Mouse (Mus musculus) intestine, postnatal 0 days (tissue): ENCODE measurements at regions not wholly inside any gene's neighbourhood (a gene's known extent, or its start where the extent isn't known, plus 50 kb on each side); places are given as distances from the start of the nearest gene placed in this dataset.
A peak's percentile ranks its signal among the peaks of the same experiment; 100 is the strongest.

Experiments
- ATAC-seq: fragments of 200-750 bp; cut with Nextera tagmentation; 2 replicates; pipeline ENCODE4 v1.8.0; 2017; ENCODE audit warnings: mild to moderate bottlenecking, moderate TSS enrichment, moderate library complexity
- H3K27ac ChIP-seq: fragments of 300-500 bp; sonication (generic); 2 replicates; pipeline ENCODE4 v1.5.1; 2014; ENCODE audit warnings: mild to moderate bottlenecking, low read depth, low read length, moderate library complexity
- H3K27me3 ChIP-seq: fragments of 300-500 bp; sonication (generic); replicated peaks from 2 replicates; pipeline ENCODE4 v1.6.1; 2014; ENCODE audit warnings: low read length, mixed read lengths; ENCODE audit not compliant: control insufficient read depth, insufficient read depth
- H3K36me3 ChIP-seq: fragments of 300-500 bp; sonication (generic); 2 replicates; pipeline ENCODE4 v1.6.1; 2014; ENCODE audit warnings: mild to moderate bottlenecking, moderate library complexity; ENCODE audit not compliant: control insufficient read depth, insufficient read depth
- H3K4me1 ChIP-seq: fragments of 300-500 bp; sonication (generic); replicated peaks from 2 replicates; pipeline ENCODE4 v1.6.1; 2014; ENCODE audit warnings: antibody characterized with exemption, low read length, mixed read lengths; ENCODE audit not compliant: control insufficient read depth, insufficient read depth
- H3K4me2 ChIP-seq: fragments of 300-500 bp; sonication (generic); replicated peaks from 2 replicates; pipeline ENCODE4 v1.6.1; 2014; ENCODE audit warnings: low read depth, mild to moderate bottlenecking, moderate library complexity
- H3K4me3 ChIP-seq: fragments of 300-500 bp; sonication (generic); 2 replicates; pipeline ENCODE4 v1.5.1; 2014; ENCODE audit warnings: low read depth, low read length
- H3K9ac ChIP-seq: fragments of 300-500 bp; sonication (generic); 2 replicates; pipeline ENCODE4 v1.6.1; 2014; ENCODE audit warnings: mild to moderate bottlenecking, low read depth, low read length
- H3K9me3 ChIP-seq: fragments of 300-500 bp; sonication (generic); 2 replicates; pipeline ENCODE4 v1.6.1; 2016; ENCODE audit warnings: mixed run types; ENCODE audit not compliant: control insufficient read depth
- CTCF ChIP-seq: sonication (generic); IDR thresholded peaks from 2 replicates; pipeline ENCODE4 v1.5.1; 2016; ENCODE audit warnings: low read depth, mild to moderate bottlenecking, control low read depth, antibody characterized with exemption, moderate library complexity
- WGBS: fragments of 180-500 bp; shearing (Covaris S2); extraction: QIAGEN DNeasy Blood & Tissue Kit; methylation state at CpG from one replicate; pipeline ENCODE4 v1.1.7; 2014; 5-methylcytosine and 5-hydroxymethylcytosine counted together

DNA sequence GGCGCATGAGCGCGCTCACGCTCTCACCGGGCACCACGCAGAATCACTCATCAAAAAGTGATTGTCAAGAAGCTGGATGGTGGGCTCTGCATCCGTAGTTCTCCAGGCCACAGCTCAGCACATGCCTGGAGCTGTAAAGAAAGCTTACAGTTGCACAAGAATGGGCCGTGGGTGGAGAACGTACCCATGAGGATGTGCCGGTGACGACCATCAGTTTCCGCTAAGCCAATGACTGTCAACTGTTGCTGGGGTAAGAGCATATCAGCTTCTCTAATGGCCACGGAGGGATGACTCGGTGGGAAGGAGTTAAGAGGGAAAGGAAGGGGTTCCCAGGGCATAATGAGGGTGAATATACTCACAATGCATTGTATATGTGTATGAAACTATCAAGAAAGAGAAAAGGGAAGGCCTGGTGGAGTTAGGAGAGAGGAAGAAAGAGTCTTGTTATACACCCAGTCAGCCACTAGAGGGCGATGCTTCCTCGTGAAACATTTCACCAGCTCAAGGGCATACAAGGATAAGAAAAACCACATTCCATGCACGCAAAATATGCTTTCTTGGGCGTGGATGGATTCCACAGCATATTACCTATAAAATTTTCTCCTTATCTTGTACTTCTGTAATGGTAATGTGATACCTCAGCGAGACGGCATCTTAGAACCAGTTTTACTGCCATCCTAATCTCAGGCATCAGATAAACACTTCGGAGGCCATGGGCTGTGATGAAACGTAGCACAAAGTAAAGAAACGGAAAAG is 50.4 kb upstream of the Plet1 start:
- peak; percentile 75 for ATAC-seq
- no peak overlapping the region for H3K4me3 ChIP-seq
- no peaks in the 10 kb centered on the region for H3K9me3 ChIP-seq
- WGBS, result 46% methylated on average over 23 of the region's 23 CpGs
- no peak overlapping the region for H3K9ac ChIP-seq
- no peaks in the 10 kb centered on the region for H3K4me1 ChIP-seq
- no peak overlapping the region for H3K27ac ChIP-seq
- TF ChIP-seq CTCF, result peak; percentile 91
- H3K36me3 ChIP-seq, result no peaks in the 10 kb centered on the region
- H3K4me2 ChIP-seq, result peak overlapping the region; percentile 3; the same call in 1 of the 2 replicates
- no peaks in the 10 kb centered on the region for H3K27me3 ChIP-seq
